Mouse (Mus musculus): ENCODE measurements around the gene Syne2.
A peak's percentile ranks its signal among the peaks of the same experiment; 100 is the strongest.

Gene Syne2

DNA sequence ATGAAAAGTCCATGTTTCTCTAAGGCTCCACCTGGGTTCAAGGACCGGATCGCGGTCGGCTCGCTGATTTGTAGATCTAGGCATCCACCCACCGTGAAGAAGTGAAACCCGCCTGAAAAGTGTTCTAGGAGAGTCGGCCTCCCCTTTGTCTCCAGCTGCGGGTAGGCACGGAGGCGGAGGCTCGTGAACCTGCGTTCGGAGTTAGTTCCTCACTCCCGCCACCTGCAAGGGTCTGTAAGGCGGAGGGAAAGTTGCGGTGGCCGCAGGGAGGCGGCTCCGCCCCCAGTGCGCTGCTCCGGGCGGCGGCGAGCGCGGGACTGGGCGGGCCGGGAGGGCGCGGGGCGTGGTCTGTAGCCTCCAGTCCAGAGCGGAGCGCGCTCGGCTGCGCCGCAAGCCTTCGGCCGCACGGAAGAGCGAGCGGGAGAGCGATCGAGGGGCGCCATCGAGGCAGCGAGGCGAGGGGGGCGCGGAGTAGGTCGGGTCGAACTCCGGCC lies at the start of gene Syne2:
TSS of gene Syne2 (plus strand) at position 176 of the 494 bp plus-strand sequence.
- DNase-seq (ENCODE audit: low spot score) = peak; percentile 58

GRCm38 (mm10) chr12:75771410-75771809 lies 46.5 kb upstream of the Syne2 start:
- no peak for DNase-seq (ENCODE audit: low spot score)

- peak; percentile 41 for DNase-seq (ENCODE audit: low spot score)
These were observed 45.4 kb upstream of the Syne2 start for GRCm38 (mm10) chr12:75772424-75773034.

- no peak for DNase-seq (ENCODE audit: low spot score)
These were observed 36.5 kb upstream of the Syne2 start for GRCm38 (mm10) chr12:75781445-75781844.

DNA sequence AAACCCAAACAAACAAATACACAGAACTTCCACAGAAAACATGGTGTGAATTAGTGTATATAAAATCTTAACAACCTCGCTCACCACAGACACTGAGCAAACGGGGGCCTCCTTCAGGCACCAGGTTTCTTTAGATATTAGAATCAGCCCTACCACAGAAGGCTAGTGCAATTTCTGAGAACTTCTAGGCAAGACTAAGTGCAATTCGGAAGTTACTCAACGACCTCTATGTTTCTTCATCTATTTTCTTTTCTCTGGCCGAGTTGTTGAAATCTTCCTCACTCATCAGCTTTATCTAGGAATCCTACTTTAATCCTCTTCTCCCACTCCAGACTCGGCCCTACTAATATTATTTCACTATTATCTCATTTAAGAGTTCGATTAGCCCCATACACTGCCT lies 35.9 kb upstream of the Syne2 start:
- no peak for DNase-seq (ENCODE audit: low spot score)

DNA sequence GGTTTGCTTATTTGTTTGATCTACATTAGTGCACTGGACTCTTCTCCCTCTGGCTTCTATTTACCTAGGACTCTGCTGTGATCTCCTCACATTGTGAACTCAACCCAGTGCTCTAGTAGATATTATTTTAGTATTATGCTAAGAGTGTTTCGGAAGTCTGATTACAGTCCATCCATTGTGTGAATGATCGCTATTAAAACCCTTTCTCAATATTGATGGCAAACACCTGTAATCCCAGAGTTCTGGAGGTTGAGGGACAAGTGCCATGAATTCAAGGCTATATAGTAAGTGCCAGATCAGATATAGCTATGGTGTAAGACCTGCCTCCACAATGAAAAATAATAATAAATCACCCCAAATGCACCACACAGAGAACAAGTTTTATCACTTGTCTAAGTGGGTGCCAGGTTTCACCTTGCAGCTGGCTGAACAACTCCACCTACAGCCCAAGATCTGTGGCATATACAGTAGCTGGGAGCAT lies 33.6 kb upstream of the Syne2 start:
- no peak for DNase-seq (ENCODE audit: low spot score)

DNA sequence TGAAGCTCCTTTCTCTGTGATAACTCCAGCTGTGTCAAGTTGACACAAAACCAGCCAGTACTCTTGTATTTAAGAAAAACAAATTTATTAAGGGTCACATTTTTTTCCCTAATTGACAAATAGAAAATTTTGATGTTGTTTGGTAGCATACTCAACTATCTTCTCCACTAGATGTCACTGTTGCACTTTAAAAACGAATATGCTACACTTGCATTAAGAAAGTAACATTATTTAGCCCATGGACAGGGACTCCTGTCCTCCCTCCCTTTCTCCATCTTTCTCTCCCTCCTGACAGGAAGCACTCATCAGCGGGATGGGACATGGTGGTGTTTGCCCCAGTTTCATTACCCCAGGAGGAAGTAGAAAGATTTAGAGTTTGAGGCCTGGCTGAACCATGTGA lies 31.3 kb upstream of the Syne2 start:
- DNase-seq (ENCODE audit: low spot score) = peak; percentile 6

GRCm38 (mm10) chr12:75789451-75789850 lies 28.5 kb upstream of the Syne2 start:
- peak; percentile 45 for DNase-seq (ENCODE audit: low spot score)

DNA sequence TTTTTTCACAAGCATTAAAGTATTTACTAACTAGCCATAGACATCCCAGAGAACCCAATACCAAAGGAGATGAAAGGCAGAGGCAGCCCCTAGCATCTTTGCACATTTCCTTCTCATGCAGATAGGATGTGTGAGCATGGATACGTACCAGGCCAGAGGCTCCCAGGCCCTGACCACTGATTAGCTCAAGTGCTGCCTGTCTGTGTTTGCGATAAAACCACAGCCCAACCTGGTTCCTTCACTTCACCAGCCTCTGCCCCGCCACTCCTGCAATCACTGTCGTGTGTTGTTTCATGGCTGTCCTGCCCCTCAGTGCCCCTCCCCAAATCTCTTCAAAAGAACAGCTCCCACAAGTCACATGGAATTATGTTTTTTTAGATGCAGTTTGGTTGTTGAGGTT lies 23.4 kb upstream of the Syne2 start:
- DNase-seq (ENCODE audit: low spot score) = no peak

GRCm38 (mm10) chr12:75796510-75796909 lies 21.4 kb upstream of the Syne2 start:
- DNase-seq (ENCODE audit: low spot score) = peak; percentile 9

GRCm38 (mm10) chr12:75806281-75806680 lies 11.7 kb upstream of the Syne2 start:
- DNase-seq (ENCODE audit: low spot score) = no peak

DNA sequence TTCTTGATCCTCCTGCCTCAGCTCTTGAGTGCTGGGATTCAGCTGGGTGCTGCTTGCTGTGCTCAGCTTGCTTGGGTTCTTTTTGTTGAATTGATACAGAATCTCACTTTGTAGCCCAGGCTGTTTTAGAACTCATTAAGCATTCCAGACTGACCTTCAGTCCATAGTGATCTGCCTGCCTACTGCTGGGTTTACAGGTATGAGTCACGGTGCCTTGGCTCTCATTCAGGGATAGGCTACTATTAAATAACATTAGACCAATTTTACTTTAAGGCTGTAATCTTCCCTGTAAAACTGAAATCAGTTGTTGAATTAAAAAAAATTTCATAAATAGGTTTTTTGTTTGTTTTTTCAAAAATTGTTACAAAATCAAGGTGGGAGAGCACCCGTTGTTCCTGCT lies 4.2 kb upstream of the Syne2 start:
- no peak for DNase-seq (ENCODE audit: low spot score)

DNA sequence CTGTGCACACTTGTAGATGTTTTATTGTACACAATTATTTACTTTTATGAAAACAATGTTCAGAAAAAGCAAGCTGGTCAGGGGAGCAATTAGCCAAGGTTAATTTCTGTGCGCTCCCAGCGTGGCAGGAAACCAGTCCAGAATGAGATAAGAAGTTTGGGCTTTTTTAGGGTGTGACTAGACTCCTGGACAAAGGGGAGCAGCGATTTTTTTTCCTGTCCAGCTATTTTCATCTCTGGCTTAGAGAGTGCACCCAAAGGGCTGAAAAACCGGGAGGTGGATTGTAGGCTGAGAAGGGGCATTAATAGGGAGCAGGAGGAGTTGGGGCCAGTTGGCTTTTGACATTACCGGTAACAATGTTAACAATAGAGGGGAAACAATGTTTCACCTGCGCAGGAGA lies 3.4 kb upstream of the Syne2 start:
- no peak for DNase-seq (ENCODE audit: low spot score)

- no peak for DNase-seq (ENCODE audit: low spot score)
These were observed 715 bp upstream of the Syne2 start for GRCm38 (mm10) chr12:75816981-75817856.

DNA sequence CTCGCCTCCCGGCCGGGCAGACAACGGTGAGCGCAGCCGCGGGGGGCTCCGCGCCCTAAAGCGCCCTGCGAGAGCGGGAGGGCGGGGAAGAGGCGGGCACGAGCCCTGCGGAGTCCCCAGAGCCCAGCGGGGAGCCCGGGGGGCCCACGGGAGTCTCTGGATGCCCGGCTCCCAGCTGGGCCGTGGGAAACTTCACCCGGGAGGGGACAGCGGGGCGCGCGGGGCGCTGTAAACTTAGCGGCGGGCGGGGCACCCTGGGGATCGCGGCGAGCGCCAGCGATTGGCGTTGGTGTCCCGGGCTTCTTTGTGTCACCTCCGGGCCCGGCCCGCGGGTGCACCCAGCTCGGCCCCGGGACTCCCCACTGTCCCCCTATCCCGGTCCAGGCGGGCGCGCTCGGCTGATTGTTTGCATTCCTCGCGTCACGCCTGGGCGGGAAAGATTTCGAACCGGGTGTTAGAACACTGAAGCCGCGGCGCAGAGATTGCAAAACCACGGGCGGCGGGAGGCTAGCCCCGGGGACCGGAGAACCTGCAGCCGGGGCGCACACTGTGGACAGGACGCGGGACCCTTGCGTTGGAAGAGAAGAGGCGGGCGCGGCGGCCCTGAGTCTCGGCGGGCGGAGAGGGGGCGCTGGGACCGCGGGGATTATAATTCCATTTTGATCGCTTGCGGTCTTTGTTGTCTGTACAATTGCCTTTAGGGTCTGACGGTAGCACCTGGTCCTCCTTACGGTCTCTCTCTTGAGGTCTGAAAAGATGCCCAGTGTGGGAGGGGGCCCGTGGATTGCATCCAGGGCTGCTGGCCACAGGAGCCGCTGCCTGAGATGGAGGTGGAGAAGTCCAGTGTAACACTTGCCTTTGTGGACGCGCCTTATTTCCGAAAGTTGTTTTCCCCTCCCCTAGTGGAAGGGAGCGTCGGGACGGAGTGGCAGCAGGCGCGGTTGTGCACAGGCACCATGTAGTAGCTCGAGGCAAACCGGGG lies 810 bp downstream of the Syne2 start:
- DNase-seq (ENCODE audit: low spot score) = peak; percentile 25

DNA sequence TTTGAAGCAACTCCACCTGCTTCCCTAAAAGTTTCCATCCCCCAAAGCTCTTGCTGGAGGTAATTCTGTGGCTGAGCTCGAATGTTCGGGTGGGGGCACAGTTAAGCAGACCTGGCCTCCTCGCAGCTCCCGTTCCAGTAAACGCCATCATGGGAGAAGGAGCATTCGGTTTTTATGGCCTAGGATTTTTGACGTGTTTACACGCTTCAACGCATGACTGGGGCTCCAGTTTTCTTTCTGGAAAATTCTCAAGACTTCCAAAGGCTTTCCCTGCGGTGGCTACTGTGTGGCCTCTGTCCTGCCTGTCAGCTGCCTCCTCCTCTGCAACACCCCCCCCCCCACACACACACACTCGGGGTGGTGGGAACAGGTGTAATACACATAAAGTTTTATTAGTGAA lies 1.5 kb downstream of the Syne2 start:
- no peak for DNase-seq (ENCODE audit: low spot score)

- no peak for DNase-seq (ENCODE audit: low spot score)
These were observed 2.3 kb downstream of the Syne2 start for GRCm38 (mm10) chr12:75820216-75820615.

- no peak for DNase-seq (ENCODE audit: low spot score)
These were observed 4.2 kb downstream of the Syne2 start for GRCm38 (mm10) chr12:75822122-75822521.

DNA sequence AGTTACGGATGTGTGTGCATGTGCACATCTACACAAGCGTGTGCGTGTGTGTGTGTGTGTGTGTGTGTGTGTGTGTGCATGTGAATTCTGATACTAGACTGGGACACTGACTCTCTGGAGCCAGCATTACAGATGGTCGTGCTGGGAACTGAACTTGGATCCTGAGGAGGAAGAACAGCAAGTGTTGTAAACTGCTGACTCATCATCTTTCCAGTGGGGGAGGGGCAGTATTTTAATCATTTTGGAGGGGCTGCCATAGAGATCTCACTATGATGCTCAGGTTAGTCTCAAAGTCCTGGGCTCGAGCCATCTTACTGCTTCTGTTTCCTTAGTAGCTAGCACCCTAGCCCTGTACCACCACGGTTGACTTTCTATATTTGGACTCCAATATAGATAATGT lies 5.5 kb downstream of the Syne2 start:
- DNase-seq (ENCODE audit: low spot score) = no peak

DNA sequence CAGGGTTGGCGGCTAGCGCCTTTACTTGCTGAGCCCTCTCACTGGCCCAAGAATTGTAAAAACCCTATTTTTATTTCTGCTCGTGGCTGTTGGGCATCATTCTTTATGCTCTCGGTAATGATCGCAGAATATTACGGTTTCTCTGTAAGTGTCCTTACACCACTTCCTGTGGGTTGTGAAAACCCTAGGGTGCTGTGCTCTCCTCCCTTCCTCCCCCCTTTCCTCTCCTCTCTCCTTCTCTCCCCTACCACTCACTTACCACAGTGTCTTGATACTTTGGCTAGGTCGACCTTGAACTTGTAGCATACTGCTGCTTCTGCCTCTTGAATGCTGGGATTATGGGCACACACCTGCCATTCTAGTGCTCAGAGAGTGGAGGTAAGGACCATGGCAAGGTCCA lies 7.5 kb downstream of the Syne2 start:
- DNase-seq (ENCODE audit: low spot score) = no peak

GRCm38 (mm10) chr12:75826699-75827353 lies 8.9 kb downstream of the Syne2 start:
- DNase-seq (ENCODE audit: low spot score) = no peak

DNA sequence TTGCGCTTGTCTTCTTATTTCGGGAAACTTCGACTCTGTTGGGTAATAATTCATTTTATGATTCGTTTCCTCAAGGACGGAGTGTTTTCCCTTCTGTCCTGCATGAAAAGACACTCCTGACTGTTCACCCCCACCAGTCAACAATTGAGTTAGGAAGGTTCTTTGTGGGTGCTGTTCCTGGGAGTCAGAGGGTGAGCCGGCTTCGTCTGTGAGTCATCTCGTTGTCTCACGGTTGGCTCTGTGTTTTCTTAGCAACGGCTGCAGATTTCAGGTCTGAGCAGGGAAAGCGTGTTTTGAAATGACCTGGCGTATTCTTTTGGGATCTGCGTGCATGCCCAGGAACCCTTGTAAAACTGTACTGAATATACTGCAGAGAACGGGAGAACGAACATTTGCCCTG lies 9.8 kb downstream of the Syne2 start:
- no peak for DNase-seq (ENCODE audit: low spot score)
